Comparison of ENCODE assay signal across 33 mouse cellular contexts in genomic region chr12:35041964-35042363, GRCm38 (mm10). TPM values are rescaled to one million over a fixed set of nuclear protein-coding genes. Genes with fewer than 3 reads are reported as not detected.
DNase-seq lines count a peak whose midpoint lies in the region; ATAC-seq and TF ChIP-seq lines count a peak whose summit lies in the region.
"Had no signal": no experiment of that assay in that cellular context is flagged by ENCODE, and none has a peak within 500 bp of the region (broad histone marks: within the 10 kb centered on the region; RNA-seq: fewer than 3 reads in every experiment).

No protein-coding gene starts in this region.

- peaks cover 6% of the 10 kb centered on the region for H3K4me1 ChIP-seq in liver, postnatal 0 days (ENCODE audit: insufficient read depth)
- H3K4me1 ChIP-seq in liver, embryonic 11.5 days (replicated peaks; ENCODE audit: control insufficient read depth, insufficient read depth, low read length): peaks cover 2% of the 10 kb centered on the region; the same call in 1 of the 2 replicates
- H3K4me1 ChIP-seq: embryonic facial prominence, embryonic 13.5 days; forebrain, embryonic 12.5 days; hindbrain, embryonic 13.5 days had no signal

- TF ChIP-seq EP300 in liver, postnatal 0 days (IDR thresholded peaks at IDR 0.05; ENCODE audit: low read depth): no peak

- 54% methylated on average over 8 of the region's 8 CpGs for WGBS in liver, postnatal 0 days (ENCODE audit: insufficient replicate concordance)
- 72% methylated on average over 8 of the region's 8 CpGs for WGBS in liver, embryonic 11.5 days

- peak overlapping the region; percentile 22; the same call in 1 of the 2 replicates for H3K27ac ChIP-seq in liver, postnatal 0 days (ENCODE audit: low read depth)
- H3K27ac ChIP-seq in liver, embryonic 11.5 days (ENCODE audit: low read depth, low read length): no peak overlapping the region
- H3K27ac ChIP-seq: embryonic facial prominence, embryonic 10.5 days; embryonic facial prominence, embryonic 13.5 days; forebrain, embryonic 12.5 days; forebrain, embryonic 15.5 days; heart, adult 2 months; heart, embryonic 10.5 days; hindbrain, embryonic 10.5 days; hindbrain, embryonic 13.5 days; intestine, embryonic 15.5 days had no signal

- H3K4me2 ChIP-seq in liver, postnatal 0 days (ENCODE audit: low read depth, low read length): no peak overlapping the region
- H3K4me2 ChIP-seq in liver, embryonic 11.5 days: no peak overlapping the region
- H3K4me2 ChIP-seq: embryonic facial prominence, embryonic 13.5 days; forebrain, embryonic 12.5 days; forebrain, embryonic 15.5 days; hindbrain, embryonic 13.5 days; intestine, embryonic 15.5 days had no signal

- no peak overlapping the region for H3K4me3 ChIP-seq in liver, postnatal 0 days (ENCODE audit: low read depth, low read length)
- H3K4me3 ChIP-seq in liver, embryonic 11.5 days (ENCODE audit: low read depth, low read length): no peak overlapping the region
- H3K4me3 ChIP-seq: embryonic facial prominence, embryonic 10.5 days; embryonic facial prominence, embryonic 13.5 days; erythroblast, embryonic 14.5 days; forebrain, embryonic 12.5 days; forebrain, embryonic 15.5 days; heart, adult 2 months; heart, embryonic 10.5 days; hindbrain, embryonic 10.5 days; hindbrain, embryonic 13.5 days; intestine, embryonic 15.5 days had no signal

- intact Hi-C loops in left cerebral cortex, postnatal 10 days (cut with DNase I): no loop called here

- no peaks in the 10 kb centered on the region for H3K36me3 ChIP-seq in liver, postnatal 0 days (replicated peaks; ENCODE audit: insufficient read depth, low read length)
- H3K36me3 ChIP-seq in liver, embryonic 11.5 days (ENCODE audit: control insufficient read depth, insufficient read depth, low read length): no peaks in the 10 kb centered on the region
- no peaks in the 10 kb centered on the region for H3K36me3 ChIP-seq in splenic B cell, adult 2 months (ENCODE audit: control insufficient read depth, insufficient read depth, low read length, poor library complexity, severe bottlenecking)
- H3K36me3 ChIP-seq: embryonic facial prominence, embryonic 10.5 days; embryonic facial prominence, embryonic 13.5 days; forebrain, embryonic 12.5 days; forebrain, embryonic 15.5 days; heart, embryonic 10.5 days; hindbrain, embryonic 10.5 days; hindbrain, embryonic 13.5 days; intestine, embryonic 15.5 days had no signal

- no peak for TF ChIP-seq CTCF in liver, postnatal 0 days (IDR thresholded peaks at IDR 0.05; ENCODE audit: low read depth)

- H3K9me3 ChIP-seq in liver, postnatal 0 days (ENCODE audit: low read length): no peaks in the 10 kb centered on the region
- no peaks in the 10 kb centered on the region for H3K9me3 ChIP-seq in liver, embryonic 11.5 days (ENCODE audit: control insufficient read depth, low read length)
- H3K9me3 ChIP-seq: embryonic facial prominence, embryonic 10.5 days; embryonic facial prominence, embryonic 13.5 days; forebrain, embryonic 12.5 days; forebrain, embryonic 15.5 days; heart, embryonic 10.5 days; hindbrain, embryonic 10.5 days; hindbrain, embryonic 13.5 days; intestine, embryonic 15.5 days had no signal

- no peaks in the 10 kb centered on the region for H3K27me3 ChIP-seq in liver, postnatal 0 days (ENCODE audit: insufficient read depth, low read length)
- H3K27me3 ChIP-seq in liver, embryonic 11.5 days (replicated peaks; ENCODE audit: control insufficient read depth, insufficient read depth, low read length): no peaks in the 10 kb centered on the region
- no peaks in the 10 kb centered on the region for H3K27me3 ChIP-seq in splenic B cell, adult 2 months (ENCODE audit: control insufficient read depth, insufficient read depth, low read length, poor library complexity, severe bottlenecking)
- H3K27me3 ChIP-seq: embryonic facial prominence, embryonic 13.5 days; forebrain, embryonic 15.5 days; intestine, embryonic 15.5 days had no signal

- no peak for DNase-seq in liver, postnatal 0 days
- no peak for DNase-seq in liver, embryonic 11.5 days (ENCODE audit: low spot score)
- DNase-seq in splenic B cell, adult 2 months (ENCODE audit: low read depth, low spot score): peak; percentile 31
- no peak for DNase-seq in yolk sac, embryonic 10.5 days (ENCODE audit: low spot score)
- DNase-seq in left cerebral cortex, postnatal 10 days (ENCODE audit: extremely low spot score in 1 of 2, low spot score in 2 of 2): no peak
- no peak for DNase-seq in thymus, postnatal 4 days
- DNase-seq: adrenal gland, postnatal 10 days; adrenal gland, postnatal 36 days; cerebellum, adult 11 months; cerebellum, adult 2 months; cerebellum, adult 9-11 months; cerebellum, postnatal 25 days; embryo, embryonic 11 days; gastrocnemius, postnatal 25 days; heart, adult 2 months had no signal

- no peak for ATAC-seq in liver, postnatal 0 days
- ATAC-seq in liver, embryonic 11.5 days (replicated peaks; ENCODE audit: low FRiP score): no peak
- peak; percentile 40 for ATAC-seq in common myeloid progenitor, adult 5-6 weeks (replicated peaks; ENCODE audit: low read depth, poor library complexity, severe bottlenecking)
- peak; percentile 65 for ATAC-seq in megakaryocyte, adult 5-6 weeks (ENCODE audit: poor library complexity, severe bottlenecking)
- ATAC-seq: forebrain, embryonic 15.5 days; hindbrain, embryonic 16.5 days; intestine, embryonic 15.5 days had no signal

- H3K9ac ChIP-seq in liver, postnatal 0 days (replicated peaks): no peak overlapping the region
- H3K9ac ChIP-seq in liver, embryonic 11.5 days (ENCODE audit: low read depth, low read length): no peak overlapping the region
- H3K9ac ChIP-seq: embryonic facial prominence, embryonic 13.5 days; forebrain, embryonic 12.5 days; forebrain, embryonic 15.5 days; hindbrain, embryonic 13.5 days; intestine, embryonic 15.5 days had no signal

RNA-seq across cellular contexts. Expression of gene Snx13, which starts 5.0 kb away (rescaled TPM):
- 10.4 and 10.6 TPM in 2 replicates for polyA plus RNA-seq in liver, postnatal 0 days (2015; fragmentation: Nextera tagmentation; extraction: Ambion mirVana)
- 13.9 and 16.6 TPM in 2 replicates for polyA plus RNA-seq in liver, embryonic 11.5 days (2014; fragmentation: Nextera tagmentation; extraction: Ambion mirVana)
- 18.7 and 33.2 TPM in 2 replicates for total RNA-seq in common myeloid progenitor, adult 5-6 weeks (2017)
- 24.5 and 26.1 TPM in 2 replicates for total RNA-seq in megakaryocyte, adult 5-6 weeks (2015)
- total RNA-seq in megakaryocyte, adult 5-6 weeks (2017): 37.8 and 38.5 TPM in 2 replicates
- total RNA-seq in left cerebral cortex, postnatal 10 days (2021): 10 to 100 TPM; 51.8 to 54.6 TPM

RNA-seq across cellular contexts. Expression of gene Prps1l1, which starts 57.4 kb away (rescaled TPM):
- not detected in 2 replicates for polyA plus RNA-seq in liver, postnatal 0 days (2015; fragmentation: Nextera tagmentation; extraction: Ambion mirVana)
- polyA plus RNA-seq in liver, embryonic 11.5 days (2014; fragmentation: Nextera tagmentation; extraction: Ambion mirVana): not detected in 2 replicates
- total RNA-seq in common myeloid progenitor, adult 5-6 weeks (2017): 0.55 TPM in 1 of 2 replicates, not detected in the other
- total RNA-seq in megakaryocyte, adult 5-6 weeks (2015): 0.76 and 1.5 TPM in 2 replicates
- total RNA-seq in megakaryocyte, adult 5-6 weeks (2017): 1.1 and 2.6 TPM in 2 replicates
- total RNA-seq in left cerebral cortex, postnatal 10 days (2021): not detected
- total RNA-seq: adrenal gland, adult 18-20 months; adrenal gland, postnatal 10 days; adrenal gland, postnatal 36 days; gastrocnemius, adult 8-10 months; gastrocnemius, postnatal 25 days; heart, adult 2 months; heart, postnatal 25 days had no signal
- polyA plus RNA-seq: cerebellum, adult 2 months; cortical plate, adult 2 months; embryonic facial prominence, embryonic 13.5 days; erythroblast, embryonic 14.5 days; forebrain, embryonic 12.5 days; forebrain, embryonic 15.5 days; heart, adult 2 months; heart, embryonic 10.5 days; heart, embryonic 14.5 days; heart, postnatal 0 days; hindbrain, embryonic 10.5 days; hindbrain, embryonic 13.5 days; hindbrain, embryonic 16.5 days; intestine, embryonic 15.5 days had no signal

Comparison
In these comparisons a context has a peak if more than half of its experiments do, and no peak if none do; other contexts are left out.
1. ATAC-seq: peak in common myeloid progenitor, adult 5-6 weeks (single experiment) and megakaryocyte, adult 5-6 weeks (single experiment); none in liver, postnatal 0 days (single experiment) and liver, embryonic 11.5 days (single experiment).